Mouse (Mus musculus): ENCODE results near the gene Tcf7l1. TPM values are rescaled to one million over a fixed set of nuclear protein-coding genes. Genes with fewer than 3 reads are reported as not detected.
"Not testable (repeated sequence)": the region's sequence is repeated elsewhere in the genome, so short reads cannot be mapped to it uniquely, and the experiment has no call there.

Tcf7l1 gene
- polyA plus RNA-seq (2014; fragmentation: Nextera tagmentation; extraction: Ambion mirVana), result 38.7 and 48.8 TPM in 2 replicates

- Histone ChIP-seq H3K4me1 (ENCODE audit: control insufficient read depth, insufficient read depth, low read length) (0 out of 2 replicates have a peak, but pooled peaks cover 3% of the 10 kb centered on the region), H3K27me3 (ENCODE audit: control insufficient read depth, insufficient read depth, low read length) (no peaks in the 10 kb centered on the region), H3K4me3 (ENCODE audit: low read length) (peak within 1 kb of the TSS; percentile 88), H3K36me3 (ENCODE audit: control insufficient read depth, insufficient read depth, low read length) (peaks cover 11% of the 10 kb centered on the region; the same call in 1 of the 2 replicates), H3K9me3 (ENCODE audit: control insufficient read depth, low read length) (no peaks in the 10 kb centered on the region), H3K27ac (ENCODE audit: low read depth, low read length) (peak within 1 kb of the TSS; percentile 94), H3K9ac (ENCODE audit: low read depth, low read length) (peak within 1 kb of the TSS; percentile 94), H3K4me2 (replicated peaks; ENCODE audit: low read depth, low read length) (peak within 1 kb of the TSS; percentile 90)
- under 1% methylated on average over 59 of the region's 80 CpGs for WGBS
- ATAC-seq (ENCODE audit: low FRiP score, low TSS enrichment), result peak; percentile 94
These were observed at the start of gene Tcf7l1 for GRCm38 (mm10) chr6:72788892-72789699. Gene Tcf7l1, minus strand, starts transcription at chr6:72789254.

- no peak overlapping the region for H3K27ac ChIP-seq (ENCODE audit: low read depth, low read length)
- no peaks in the 10 kb centered on the region for H3K27me3 ChIP-seq (ENCODE audit: control insufficient read depth, insufficient read depth, low read length)
- 90% methylated on average over 4 of the region's 4 CpGs for WGBS
- H3K36me3 ChIP-seq (ENCODE audit: control insufficient read depth, insufficient read depth, low read length), result peaks cover 23% of the 10 kb centered on the region
- no peak overlapping the region for H3K4me3 ChIP-seq (ENCODE audit: low read length)
- no peak overlapping the region for H3K4me2 ChIP-seq (replicated peaks; ENCODE audit: low read depth, low read length)
- H3K9me3 ChIP-seq (ENCODE audit: control insufficient read depth, low read length), result no peaks in the 10 kb centered on the region
- no peak overlapping the region for H3K9ac ChIP-seq (ENCODE audit: low read depth, low read length)
- no peak for ATAC-seq (ENCODE audit: low FRiP score, low TSS enrichment)
- no peaks in the 10 kb centered on the region for H3K4me1 ChIP-seq (ENCODE audit: control insufficient read depth, insufficient read depth, low read length)
These were observed 48.7 kb upstream of the Tcf7l1 start for GRCm38 (mm10) chr6:72837756-72838155.

GRCm38 (mm10) chr6:72834518-72834917 is 45.5 kb upstream of the Tcf7l1 start:
- H3K9me3 ChIP-seq (ENCODE audit: control insufficient read depth, low read length), result no peaks in the 10 kb centered on the region
- no peak overlapping the region for H3K4me2 ChIP-seq (replicated peaks; ENCODE audit: low read depth, low read length)
- WGBS, result 65% methylated on average over 4 of the region's 4 CpGs
- ATAC-seq (ENCODE audit: low FRiP score, low TSS enrichment), result no peak
- H3K27ac ChIP-seq (ENCODE audit: low read depth, low read length), result no peak overlapping the region
- H3K4me1 ChIP-seq (ENCODE audit: control insufficient read depth, insufficient read depth, low read length), result no peaks in the 10 kb centered on the region
- H3K36me3 ChIP-seq (ENCODE audit: control insufficient read depth, insufficient read depth, low read length), result peaks cover 2% of the 10 kb centered on the region; the same call in 1 of the 2 replicates
- H3K9ac ChIP-seq (ENCODE audit: low read depth, low read length), result no peak overlapping the region
- no peak overlapping the region for H3K4me3 ChIP-seq (ENCODE audit: low read length)
- no peaks in the 10 kb centered on the region for H3K27me3 ChIP-seq (ENCODE audit: control insufficient read depth, insufficient read depth, low read length)

GRCm38 (mm10) chr6:72831858-72832257 is 42.8 kb upstream of the Tcf7l1 start:
- Histone ChIP-seq H3K4me2 (replicated peaks; ENCODE audit: low read depth, low read length) (no peak overlapping the region), H3K4me1 (ENCODE audit: control insufficient read depth, insufficient read depth, low read length) (no peaks in the 10 kb centered on the region), H3K9me3 (ENCODE audit: control insufficient read depth, low read length) (no peaks in the 10 kb centered on the region), H3K36me3 (ENCODE audit: control insufficient read depth, insufficient read depth, low read length) (no peaks in the 10 kb centered on the region), H3K9ac (ENCODE audit: low read depth, low read length) (no peak overlapping the region), H3K27me3 (ENCODE audit: control insufficient read depth, insufficient read depth, low read length) (no peaks in the 10 kb centered on the region), H3K27ac (ENCODE audit: low read depth, low read length) (no peak overlapping the region), H3K4me3 (ENCODE audit: low read length) (no peak overlapping the region)
- 67% methylated on average over 3 of the region's 3 CpGs for WGBS
- no peak for ATAC-seq (ENCODE audit: low FRiP score, low TSS enrichment)

- no peak overlapping the region for H3K4me2 ChIP-seq (replicated peaks; ENCODE audit: low read depth, low read length)
- H3K4me1 ChIP-seq (ENCODE audit: control insufficient read depth, insufficient read depth, low read length), result no peaks in the 10 kb centered on the region
- H3K27ac ChIP-seq (ENCODE audit: low read depth, low read length), result no peak overlapping the region
- H3K9ac ChIP-seq (ENCODE audit: low read depth, low read length), result no peak overlapping the region
- H3K9me3 ChIP-seq (ENCODE audit: control insufficient read depth, low read length), result no peaks in the 10 kb centered on the region
- no peaks in the 10 kb centered on the region; the same call in 1 of the 2 replicates for H3K27me3 ChIP-seq (ENCODE audit: control insufficient read depth, insufficient read depth, low read length)
- no peaks in the 10 kb centered on the region for H3K36me3 ChIP-seq (ENCODE audit: control insufficient read depth, insufficient read depth, low read length)
- ATAC-seq (ENCODE audit: low FRiP score, low TSS enrichment), result peak; percentile 50; the same call in 1 of the 2 replicates
- WGBS, result 24% methylated on average over 3 of the region's 3 CpGs
- no peak overlapping the region for H3K4me3 ChIP-seq (ENCODE audit: low read length)
These were observed 42.2 kb upstream of the Tcf7l1 start for GRCm38 (mm10) chr6:72831276-72831675.

- Histone ChIP-seq H3K9me3 (ENCODE audit: control insufficient read depth, low read length) (no peaks in the 10 kb centered on the region), H3K36me3 (ENCODE audit: control insufficient read depth, insufficient read depth, low read length) (no peaks in the 10 kb centered on the region), H3K4me2 (replicated peaks; ENCODE audit: low read depth, low read length) (no peak overlapping the region), H3K9ac (ENCODE audit: low read depth, low read length) (no peak overlapping the region), H3K4me1 (ENCODE audit: control insufficient read depth, insufficient read depth, low read length) (peaks cover 3% of the 10 kb centered on the region; the same call in 1 of the 2 replicates), H3K27ac (ENCODE audit: low read depth, low read length) (no peak overlapping the region), H3K4me3 (ENCODE audit: low read length) (no peak overlapping the region), H3K27me3 (ENCODE audit: control insufficient read depth, insufficient read depth, low read length) (no peaks in the 10 kb centered on the region; the same call in 1 of the 2 replicates)
- no peak for ATAC-seq (ENCODE audit: low FRiP score, low TSS enrichment)
- 77% methylated on average over 3 of the region's 3 CpGs for WGBS
These were observed 39.8 kb upstream of the Tcf7l1 start for GRCm38 (mm10) chr6:72828857-72829256.

- 2% methylated on average over 7 of the region's 9 CpGs for WGBS
- ATAC-seq (ENCODE audit: low FRiP score, low TSS enrichment); H3K27me3 ChIP-seq (ENCODE audit: control insufficient read depth, insufficient read depth, low read length); H3K9ac ChIP-seq (ENCODE audit: low read depth, low read length); H3K36me3 ChIP-seq (ENCODE audit: control insufficient read depth, insufficient read depth, low read length); H3K4me3 ChIP-seq (ENCODE audit: low read length); H3K4me1 ChIP-seq (ENCODE audit: control insufficient read depth, insufficient read depth, low read length); H3K4me2 ChIP-seq (replicated peaks; ENCODE audit: low read depth, low read length); H3K27ac ChIP-seq (ENCODE audit: low read depth, low read length); H3K9me3 ChIP-seq (ENCODE audit: control insufficient read depth, low read length): not testable (repeated sequence)
These were observed 39.0 kb upstream of the Tcf7l1 start for GRCm38 (mm10) chr6:72828037-72828436.

- peaks cover 3% of the 10 kb centered on the region; the same call in 1 of the 2 replicates for H3K4me1 ChIP-seq (ENCODE audit: control insufficient read depth, insufficient read depth, low read length)
- ATAC-seq (ENCODE audit: low FRiP score, low TSS enrichment), result no peak
- no peaks in the 10 kb centered on the region for H3K36me3 ChIP-seq (ENCODE audit: control insufficient read depth, insufficient read depth, low read length)
- H3K9me3 ChIP-seq (ENCODE audit: control insufficient read depth, low read length), result no peaks in the 10 kb centered on the region
- no peak overlapping the region for H3K4me2 ChIP-seq (replicated peaks; ENCODE audit: low read depth, low read length)
- H3K27ac ChIP-seq (ENCODE audit: low read depth, low read length), result no peak overlapping the region
- H3K27me3 ChIP-seq (ENCODE audit: control insufficient read depth, insufficient read depth, low read length), result no peaks in the 10 kb centered on the region; the same call in 1 of the 2 replicates
- 56% methylated on average over 9 of the region's 9 CpGs for WGBS
- no peak overlapping the region for H3K4me3 ChIP-seq (ENCODE audit: low read length)
- no peak overlapping the region for H3K9ac ChIP-seq (ENCODE audit: low read depth, low read length)
These were observed 36.7 kb upstream of the Tcf7l1 start for GRCm38 (mm10) chr6:72825762-72826161.

All from kidney, embryonic 14.5 days (tissue).